Mouse (Mus musculus) lung, adult 2 months (tissue): ENCODE results near the gene Gm13285.
"Not testable (repeated sequence)": the region's sequence is repeated elsewhere in the genome, so short reads cannot be mapped to it uniquely, and the experiment has no call there.

Experiments used
- CTCF ChIP-seq: fragments of 200-500 bp; IDR thresholded peaks from 2 replicates; pipeline ENCODE4 v1.5.1; 2011; ENCODE audit warnings: mild to moderate bottlenecking, low read length, control low read depth; ENCODE audit not compliant: insufficient read depth
- POLR2A ChIP-seq: fragments of 200-500 bp; IDR thresholded peaks from 2 replicates; pipeline ENCODE4 v1.6.1; 2011; ENCODE audit warnings: low read depth, mild to moderate bottlenecking, control low read depth, low read length, borderline replicate concordance; ENCODE audit errors: extremely low read depth

GRCm38 (mm10) chr4:88756581-88757513 lies 42.6 kb upstream of the Gm13285 start:
- TF ChIP-seq POLR2A: peak; percentile 46; the same call in 1 of the 2 replicates
- not testable (repeated sequence) for TF ChIP-seq CTCF
